Mouse (Mus musculus) layer of hippocampus, postnatal 10 days (tissue): Measurements from ENCODE around the gene Hist2h3c2. TPM values are rescaled to one million over a fixed set of nuclear protein-coding genes. Genes with fewer than 3 reads are reported as not detected.
A peak's percentile ranks its signal among the peaks of the same experiment; 100 is the strongest.

Experiments
- DNase-seq, 2 experiments: peaks; one replicate each; pipeline ENCODE4 v3.0.0; 2021; ENCODE audit warnings: low spot score in 2 of 2
- microRNA-seq, 2 experiments: library from miRNA; unstranded; fragments of <30 nt; microRNA quantifications; one replicate each; pipeline ENCODE4 v1.2.0; 2021
- total RNA-seq, 2 experiments: library from RNA; stranded (reverse); gene quantifications; 2 replicates each; pipeline ENCODE4 v1.2.3; 2021

Gene Hist2h3c2
- total RNA-seq, 2 experiments from 2014 or later = 18.2 to 19.1 TPM

- DNase-seq = no peak
These were observed 40.7 kb downstream of the Hist2h3c2 start for GRCm38 (mm10) chr3:96198181-96198580.

DNA sequence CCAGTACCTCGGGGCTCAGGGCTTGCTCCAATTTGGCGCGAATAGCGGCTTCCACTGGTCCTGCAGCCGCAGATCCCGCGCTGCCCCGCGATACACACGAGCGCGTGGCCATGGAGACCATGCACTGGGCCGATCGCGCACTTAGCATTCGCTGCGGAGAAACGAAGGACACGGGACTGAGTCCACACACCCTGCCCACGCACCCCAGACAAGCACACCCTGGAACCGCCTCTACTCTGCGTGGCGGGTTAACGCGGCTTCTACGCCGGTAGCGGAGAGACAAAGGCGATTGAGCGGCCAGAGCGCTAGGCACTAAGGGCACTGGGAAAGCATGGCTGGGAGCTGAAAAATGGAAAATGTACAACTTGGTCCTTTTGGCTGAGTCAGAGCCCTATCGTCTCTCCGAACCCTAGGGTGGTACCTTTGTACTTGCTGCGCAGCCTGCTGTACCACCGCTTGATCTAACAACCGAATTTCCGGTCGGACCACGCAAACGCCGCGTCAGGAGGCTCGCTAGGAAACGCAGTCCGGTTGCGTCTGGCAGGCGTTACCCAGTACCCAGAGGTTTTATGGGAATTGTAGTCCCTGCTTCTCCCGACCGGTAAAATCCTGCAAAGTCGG lies 41.7 kb downstream of the Hist2h3c2 start:
- DNase-seq = peak; percentile 84 to 88

- DNase-seq = no peak
These were observed 42.3 kb downstream of the Hist2h3c2 start for GRCm38 (mm10) chr3:96196437-96197128.

- DNase-seq = no peak
These were observed 43.2 kb downstream of the Hist2h3c2 start for GRCm38 (mm10) chr3:96195616-96196313.

DNA sequence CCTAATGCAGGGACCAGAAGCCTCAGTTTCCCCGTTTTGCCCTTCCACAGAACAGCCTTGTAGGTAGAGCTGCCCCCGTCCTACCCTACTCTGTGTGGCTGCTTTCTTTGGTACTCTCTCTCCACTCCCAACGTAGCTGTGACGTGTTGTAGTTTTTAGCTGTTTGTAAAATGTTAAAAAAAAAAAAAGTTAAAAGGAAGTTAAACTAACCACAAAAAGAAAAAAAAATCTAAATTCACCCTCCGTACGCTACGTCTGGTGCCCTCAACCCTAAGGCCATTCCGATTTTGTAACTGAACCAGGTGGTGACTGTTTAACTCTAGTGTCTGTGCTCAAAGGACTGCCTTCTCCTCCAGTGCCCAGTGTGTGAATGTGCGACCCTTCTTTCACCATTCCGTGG lies 44.0 kb downstream of the Hist2h3c2 start:
- no peak for DNase-seq

- no peak for DNase-seq
These were observed 46.0 kb downstream of the Hist2h3c2 start for GRCm38 (mm10) chr3:96192977-96193376.

Small RNA genes lying within 50 kb of the gene (microRNA-seq; reads per million reads assigned to microRNA genes)
- 0 reads per million in 2 experiments for gene Gm44492
- gene Gm47311 = 0 reads per million in 2 experiments
- gene Gm47313 = 0 reads per million in 2 experiments

Other genes with a start within 250 kb of the Hist2h3c2 start
- gene Plekho1, start 243.1 kb downstream of the Hist2h3c2 start, total RNA-seq = 10 to 100 TPM; 50.2 to 56.5 TPM
- gene Vps45, start 180.7 kb downstream of the Hist2h3c2 start, total RNA-seq = 10 to 100 TPM; 41.9 to 42.2 TPM
- gene Otud7b, start 134.6 kb downstream of the Hist2h3c2 start, total RNA-seq = 10 to 100 TPM; 17.7 to 21.0 TPM
- gene Mtmr11, start 77.1 kb downstream of the Hist2h3c2 start, total RNA-seq = 1 to 10 TPM; 5.5 to 9.2 TPM
- 10 to 100 TPM; 54.3 to 55.7 TPM for gene Sf3b4, start 66.8 kb downstream of the Hist2h3c2 start, total RNA-seq
- 100 to 1,000 TPM; 317 to 343 TPM for gene Sv2a, start 58.0 kb downstream of the Hist2h3c2 start, total RNA-seq
- 10 to 100 TPM; 20.9 to 22.8 TPM for gene Bola1, start 19.4 kb downstream of the Hist2h3c2 start, total RNA-seq
- 10 to 100 TPM; 16.7 to 16.8 TPM for gene Hist2h2ab, start 19.3 kb downstream of the Hist2h3c2 start, total RNA-seq
- gene Hist2h2ac, start 18.2 kb downstream of the Hist2h3c2 start, total RNA-seq = 10 to 100 TPM; 42.5 to 52.0 TPM
- gene Hist2h2be, start 18.0 kb downstream of the Hist2h3c2 start, total RNA-seq = 1 to 10 TPM; 3.9 TPM
- 100 to 1,000 TPM; 287 to 323 TPM for gene Hist2h2aa2, start 1.1 kb upstream of the Hist2h3c2 start, total RNA-seq
- gene Hist2h2aa1, start 6.4 kb upstream of the Hist2h3c2 start, total RNA-seq = 10 to 100 TPM in 1 of 2 experiments, 1 to 10 TPM in 1; 6.0 to 16.1 TPM
- gene Hist2h3c1, start 7.6 kb upstream of the Hist2h3c2 start, total RNA-seq = not detected
- gene Hist2h4, start 24.2 kb upstream of the Hist2h3c2 start, total RNA-seq = 10 to 100 TPM; 32.6 to 33.2 TPM
- gene Hist2h3b, start 29.5 kb upstream of the Hist2h3c2 start, total RNA-seq = 100 to 1,000 TPM; 161 to 165 TPM
- gene Hist2h2bb, start 30.6 kb upstream of the Hist2h3c2 start, total RNA-seq = 100 to 1,000 TPM; 211 to 217 TPM
- gene Fcgr1, start 54.8 kb upstream of the Hist2h3c2 start, total RNA-seq = 1 to 10 TPM; 1.9 TPM
- gene BC107364, start 213.2 kb upstream of the Hist2h3c2 start, total RNA-seq = not detected